Mouse (Mus musculus): ENCODE data around the gene Plppr2.

- TF ChIP-seq POLR2A (IDR thresholded peaks at IDR 0.05; ENCODE audit: low read depth, low read length): no peak
- TF ChIP-seq CTCF (conservative IDR thresholded peaks at IDR 0.05 in 1 of 2, IDR thresholded peaks at IDR 0.05 in 1 of 2; ENCODE audit: low read depth in 2 of 2, low read length in 2 of 2): no peak
- TF ChIP-seq CHD2 (IDR thresholded peaks at IDR 0.05; ENCODE audit: low read length): no peak
- no peak for TF ChIP-seq MAX (IDR thresholded peaks at IDR 0.05; ENCODE audit: low read length)
- no peak for TF ChIP-seq NRF1 (IDR thresholded peaks at IDR 0.05; ENCODE audit: low read depth, low read length)
- TF ChIP-seq BHLHE40 (IDR thresholded peaks at IDR 0.05; ENCODE audit: low read depth, low read length): no peak
- TF ChIP-seq HCFC1 (IDR thresholded peaks at IDR 0.05; ENCODE audit: low read depth, low read length): no peak
- TF ChIP-seq RAD21 (IDR thresholded peaks at IDR 0.05; ENCODE audit: low read depth, low read length): no peak
- no peak for TF ChIP-seq ETS1 (conservative IDR thresholded peaks at IDR 0.05; ENCODE audit: low read depth, low read length)
- no peak for TF ChIP-seq TCF12 (IDR thresholded peaks at IDR 0.05; ENCODE audit: low read depth, low read length)
- TF ChIP-seq MAFK (IDR thresholded peaks at IDR 0.05; ENCODE audit: insufficient replicate concordance, low read length): no peak
- no peak for TF ChIP-seq SMC3 (IDR thresholded peaks at IDR 0.05; ENCODE audit: low read depth, low read length)
- no peak for TF ChIP-seq ZC3H11A (IDR thresholded peaks at IDR 0.05; ENCODE audit: low read depth, low read length)
These were observed 26.6 kb downstream of the Plppr2 start, which contains the start of gene Epor for GRCm38 (mm10) chr9:21963417-21963816.

All from CH12.LX (cell line).